Comparison of ENCODE assay signal across 9 mouse cellular contexts in genomic region chr8:84797971-84798370, GRCm38 (mm10). TPM values are rescaled to one million over a fixed set of nuclear protein-coding genes. Genes with fewer than 3 reads are reported as not detected.
A peak's percentile ranks its signal among the peaks of the same experiment; 100 is the strongest.
DNase-seq lines count a peak whose midpoint lies in the region; ATAC-seq and TF ChIP-seq lines count a peak whose summit lies in the region.
"Had no signal": no experiment of that assay in that cellular context is flagged by ENCODE, and none has a peak within 500 bp of the region (broad histone marks: within the 10 kb centered on the region; RNA-seq: fewer than 3 reads in every experiment).

No protein-coding gene starts in this region.

- intact Hi-C loops in left cerebral cortex, postnatal 4 days (cut with DNase I) = no loop called here

- TF ChIP-seq POLR2A in embryonic fibroblast, embryonic 13.5 days (IDR thresholded peaks at IDR 0.05; ENCODE audit: low read depth, low read length) = no peak

- peak; percentile 20 to 41 for DNase-seq in cerebellum, adult 18-20 months
- no peak for DNase-seq in cerebellum, adult 8-10 months
- DNase-seq in left cerebral cortex, postnatal 4 days = peak; percentile 84
- DNase-seq in left cerebral cortex, adult 8-10 months (ENCODE audit: low spot score in 2 of 2) = no peak
- DNase-seq in midbrain, embryonic 14.5 days = no peak
- DNase-seq: thymus, postnatal 14 days had no signal

- no peak for ATAC-seq in midbrain, embryonic 14.5 days (ENCODE audit: low FRiP score, low TSS enrichment)
- ATAC-seq in monocyte, adult 5-6 weeks (replicated peaks; ENCODE audit: insufficient number of reproducible peaks, low FRiP score, low TSS enrichment, poor library complexity, severe bottlenecking) = no peak
- ATAC-seq in kidney, embryonic 16.5 days (ENCODE audit: low FRiP score, low TSS enrichment) = no peak

- TF ChIP-seq CTCF in embryonic fibroblast, embryonic 13.5 days (IDR thresholded peaks at IDR 0.05; ENCODE audit: borderline replicate concordance, insufficient read depth, low read length) = no peak

- WGBS in midbrain, embryonic 14.5 days = 66% methylated on average over 6 of the region's 6 CpGs
- 78% methylated on average over 6 of the region's 6 CpGs for WGBS in kidney, embryonic 16.5 days

- no peaks in the 10 kb centered on the region for H3K9me3 ChIP-seq in midbrain, embryonic 14.5 days (ENCODE audit: control insufficient read depth, low read length)
- H3K9me3 ChIP-seq in kidney, embryonic 16.5 days (ENCODE audit: low read length) = no peaks in the 10 kb centered on the region

- no peak overlapping the region for H3K27ac ChIP-seq in embryonic fibroblast, embryonic 13.5 days (ENCODE audit: insufficient read depth, low read length)
- H3K27ac ChIP-seq in midbrain, embryonic 14.5 days (replicated peaks; ENCODE audit: low read depth, low read length) = no peak overlapping the region
- no peak overlapping the region for H3K27ac ChIP-seq in kidney, embryonic 16.5 days (ENCODE audit: low read length)

- 0 out of 2 replicates have a peak, but pooled peaks cover 3% of the 10 kb centered on the region for H3K36me3 ChIP-seq in midbrain, embryonic 14.5 days (ENCODE audit: control insufficient read depth, insufficient read depth, low read length)
- no peaks in the 10 kb centered on the region for H3K36me3 ChIP-seq in kidney, embryonic 16.5 days (ENCODE audit: insufficient read depth, low read length)

- H3K4me1 ChIP-seq in embryonic fibroblast, embryonic 13.5 days (ENCODE audit: control insufficient read depth, insufficient read depth, low read length) = peaks cover 16% of the 10 kb centered on the region
- peaks cover 11% of the 10 kb centered on the region; the same call in 1 of the 2 replicates for H3K4me1 ChIP-seq in midbrain, embryonic 14.5 days (ENCODE audit: control insufficient read depth, insufficient read depth, low read length)
- peaks cover 9% of the 10 kb centered on the region; the same call in 1 of the 2 replicates for H3K4me1 ChIP-seq in kidney, embryonic 16.5 days (ENCODE audit: insufficient read depth, low read length)

- H3K27me3 ChIP-seq in midbrain, embryonic 14.5 days (ENCODE audit: control insufficient read depth, insufficient read depth, low read length) = peaks cover 80% of the 10 kb centered on the region
- peaks cover 81% of the 10 kb centered on the region for H3K27me3 ChIP-seq in kidney, embryonic 16.5 days (ENCODE audit: insufficient read depth, low read length)

- 0 out of 2 replicates have a peak overlapping the region, but pooled peaks have one; percentile 12 for H3K9ac ChIP-seq in midbrain, embryonic 14.5 days (replicated peaks; ENCODE audit: low read length)
- no peak overlapping the region for H3K9ac ChIP-seq in kidney, embryonic 16.5 days (replicated peaks; ENCODE audit: low read length)

- peak overlapping the region; percentile 97 for H3K4me2 ChIP-seq in midbrain, embryonic 14.5 days (ENCODE audit: low read length)
- H3K4me2 ChIP-seq in kidney, embryonic 16.5 days (replicated peaks; ENCODE audit: low read depth, low read length) = no peak overlapping the region

- H3K4me3 ChIP-seq in embryonic fibroblast, embryonic 13.5 days (ENCODE audit: insufficient read depth, low read length) = peak overlapping the region; percentile 76
- peak overlapping the region; percentile 41; the same call in 1 of the 2 replicates for H3K4me3 ChIP-seq in midbrain, embryonic 14.5 days (replicated peaks; ENCODE audit: low read depth, low read length)
- H3K4me3 ChIP-seq in kidney, embryonic 16.5 days (ENCODE audit: low read length) = no peak overlapping the region

RNA-seq across cellular contexts. Expression of gene Nfix, which starts 2.2 kb away (rescaled TPM):
- 100 to 1,000 TPM; 674 to 782 TPM for total RNA-seq in left cerebral cortex, postnatal 4 days (2021)
- 100 to 1,000 TPM; 352 to 438 (median 370) TPM for total RNA-seq in left cerebral cortex, adult 8-10 months (2022)
- 173 and 236 TPM in 2 replicates for polyA plus RNA-seq in embryonic fibroblast, embryonic 13.5 days (2011; ENCODE audit: insufficient read length, low read depth, missing spikeins)
- 45.9 and 49.8 TPM in 2 replicates for polyA plus RNA-seq in midbrain, embryonic 14.5 days (2014; fragmentation: Nextera tagmentation; extraction: Ambion mirVana)
- 8.1 to 16.7 TPM (median 9.9 TPM) in 3 replicates for total RNA-seq in monocyte, adult 5-6 weeks (2017)
- 14.8 and 15.9 TPM in 2 replicates for polyA plus RNA-seq in kidney, embryonic 16.5 days (2015; fragmentation: Nextera tagmentation; extraction: Ambion mirVana)

RNA-seq across cellular contexts. Expression of gene Dand5, which starts 24.7 kb away (rescaled TPM):
- total RNA-seq in left cerebral cortex, postnatal 4 days (2021) = 1 to 10 TPM; 4.9 to 5.5 TPM
- 1 to 10 TPM; 8.4 to 9.7 (median 8.9) TPM for total RNA-seq in left cerebral cortex, adult 8-10 months (2022)
- 2.0 and 2.3 TPM in 2 replicates for polyA plus RNA-seq in embryonic fibroblast, embryonic 13.5 days (2011; ENCODE audit: insufficient read length, low read depth, missing spikeins)
- polyA plus RNA-seq in midbrain, embryonic 14.5 days (2014; fragmentation: Nextera tagmentation; extraction: Ambion mirVana) = 9.9 and 12.7 TPM in 2 replicates
- total RNA-seq in monocyte, adult 5-6 weeks (2017) = 3.6 to 4.0 TPM (median 3.8 TPM) in 3 replicates
- 6.6 and 9.0 TPM in 2 replicates for polyA plus RNA-seq in kidney, embryonic 16.5 days (2015; fragmentation: Nextera tagmentation; extraction: Ambion mirVana)

RNA-seq across cellular contexts. Expression of gene Gadd45gip1, which starts 33.4 kb away (rescaled TPM):
- total RNA-seq in left cerebral cortex, postnatal 4 days (2021) = 10 to 100 TPM; 18.4 to 18.9 TPM
- 10 to 100 TPM; 23.3 to 28.4 (median 24.7) TPM for total RNA-seq in left cerebral cortex, adult 8-10 months (2022)
- polyA plus RNA-seq in embryonic fibroblast, embryonic 13.5 days (2011; ENCODE audit: insufficient read length, low read depth, missing spikeins) = 11.7 and 12.6 TPM in 2 replicates
- polyA plus RNA-seq in midbrain, embryonic 14.5 days (2014; fragmentation: Nextera tagmentation; extraction: Ambion mirVana) = 32.7 and 35.8 TPM in 2 replicates
- 10.0 to 12.8 TPM (median 11.2 TPM) in 3 replicates for total RNA-seq in monocyte, adult 5-6 weeks (2017)
- 49.7 and 51.6 TPM in 2 replicates for polyA plus RNA-seq in kidney, embryonic 16.5 days (2015; fragmentation: Nextera tagmentation; extraction: Ambion mirVana)

RNA-seq across cellular contexts. Expression of gene Rad23a, which starts 42.5 kb away (rescaled TPM):
- total RNA-seq in left cerebral cortex, postnatal 4 days (2021) = 10 to 100 TPM; 44.1 to 49.7 TPM
- total RNA-seq in left cerebral cortex, adult 8-10 months (2022) = 10 to 100 TPM; 72.4 to 90.1 (median 79.4) TPM
- polyA plus RNA-seq in embryonic fibroblast, embryonic 13.5 days (2011; ENCODE audit: insufficient read length, low read depth, missing spikeins) = 57.6 and 61.7 TPM in 2 replicates
- polyA plus RNA-seq in midbrain, embryonic 14.5 days (2014; fragmentation: Nextera tagmentation; extraction: Ambion mirVana) = 83.4 and 84.3 TPM in 2 replicates
- total RNA-seq in monocyte, adult 5-6 weeks (2017) = 31.6 to 37.2 TPM (median 34.2 TPM) in 3 replicates
- 109 and 114 TPM in 2 replicates for polyA plus RNA-seq in kidney, embryonic 16.5 days (2015; fragmentation: Nextera tagmentation; extraction: Ambion mirVana)

RNA-seq across cellular contexts. Expression of gene Calr, which starts 48.8 kb away (rescaled TPM):
- 100 to 1,000 TPM; 528 to 548 TPM for total RNA-seq in left cerebral cortex, postnatal 4 days (2021)
- 100 to 1,000 TPM; 333 to 426 (median 383) TPM for total RNA-seq in left cerebral cortex, adult 8-10 months (2022)
- 1,122 and 1,201 TPM in 2 replicates for polyA plus RNA-seq in embryonic fibroblast, embryonic 13.5 days (2011; ENCODE audit: insufficient read length, low read depth, missing spikeins)
- 434 and 525 TPM in 2 replicates for polyA plus RNA-seq in midbrain, embryonic 14.5 days (2014; fragmentation: Nextera tagmentation; extraction: Ambion mirVana)
- total RNA-seq in monocyte, adult 5-6 weeks (2017) = 1,036 to 1,300 TPM (median 1,079 TPM) in 3 replicates
- 1,143 and 1,180 TPM in 2 replicates for polyA plus RNA-seq in kidney, embryonic 16.5 days (2015; fragmentation: Nextera tagmentation; extraction: Ambion mirVana)

Comparison
In these comparisons a context has a peak if more than half of its experiments do, and no peak if none do; other contexts are left out.
1. DNase-seq: peak in cerebellum, adult 18-20 months (2 of 2) and left cerebral cortex, postnatal 4 days (single experiment); none in cerebellum, adult 8-10 months (single experiment), left cerebral cortex, adult 8-10 months (0 of 2) and midbrain, embryonic 14.5 days (single experiment).
2. RNA of gene Nfix, which starts 2.2 kb away (total RNA-seq): 674 to 782 TPM in left cerebral cortex, postnatal 4 days and 352 to 438 TPM in left cerebral cortex, adult 8-10 months; 8.1 to 16.7 TPM in monocyte, adult 5-6 weeks; every median in the first group is over 10 times any median in the second.